Comparison of ENCODE assay signal across 7 mouse cellular contexts in genomic region chr6:118066199-118067081, GRCm38 (mm10). TPM values are rescaled to one million over a fixed set of nuclear protein-coding genes. Genes with fewer than 3 reads are reported as not detected.
DNase-seq lines count a peak whose midpoint lies in the region; ATAC-seq and TF ChIP-seq lines count a peak whose summit lies in the region.

No protein-coding gene starts in this region.

- DNase-seq in CH12.LX (ENCODE audit: extremely low read depth) (peak; percentile 4), ZHBTc4 (ENCODE audit: low read depth, low spot score) (peak; percentile 96)
- peak; percentile 35 for DNase-seq in embryonic facial prominence, embryonic 11.5 days (ENCODE audit: low spot score)
- DNase-seq in heart, postnatal 10 days, result peak; percentile 27 to 29
- DNase-seq in left cerebral cortex, adult 18-20 months (ENCODE audit: low spot score in 2 of 2), result peak; percentile 73 to 81
- peak; percentile 86 for DNase-seq in lung, postnatal 36 days
- peak; percentile 72 to 86 for DNase-seq in right cerebral cortex, postnatal 10 days (ENCODE audit: low spot score in 2 of 2)

- peaks cover 0 to 9% of the 10 kb centered on the region in 2 experiments; a peak in 2 of 4 replicates for H3K4me1 ChIP-seq in CH12.LX (ENCODE audit: control insufficient read depth in 1 of 2, insufficient read depth in 2 of 2)
- peaks cover 2% of the 10 kb centered on the region; the same call in 1 of the 2 replicates for H3K4me1 ChIP-seq in embryonic facial prominence, embryonic 11.5 days (ENCODE audit: control insufficient read depth, insufficient read depth, low read length)

- WGBS in embryonic facial prominence, embryonic 11.5 days, result 2% methylated on average over 40 of the region's 40 CpGs

- peak; percentile 42 for ATAC-seq in embryonic facial prominence, embryonic 11.5 days (replicated peaks; ENCODE audit: insufficient number of reproducible peaks, low FRiP score, low TSS enrichment, low read depth)

- H3K9me3 ChIP-seq in CH12.LX (replicated peaks; ENCODE audit: low read length), result no peaks in the 10 kb centered on the region
- no peaks in the 10 kb centered on the region for H3K9me3 ChIP-seq in embryonic facial prominence, embryonic 11.5 days (replicated peaks; ENCODE audit: control insufficient read depth, low read length)

- TF ChIP-seq CTCF in CH12.LX (conservative IDR thresholded peaks at IDR 0.05 in 1 of 2, IDR thresholded peaks at IDR 0.05 in 1 of 2; ENCODE audit: low read depth in 2 of 2, low read length in 2 of 2), result no peak

- peak overlapping the region; percentile 82 for H3K4me2 ChIP-seq in CH12.LX (ENCODE audit: insufficient read depth, low read depth, poor library complexity, severe bottlenecking)
- peak overlapping the region; percentile 85 for H3K4me2 ChIP-seq in embryonic facial prominence, embryonic 11.5 days (ENCODE audit: low read depth, low read length)

- H3K36me3 ChIP-seq in CH12.LX (replicated peaks in 1 of 2; ENCODE audit: control insufficient read depth in 1 of 2, insufficient read depth in 1 of 2, low read length in 1 of 2), result no peaks in the 10 kb centered on the region
- H3K36me3 ChIP-seq in embryonic facial prominence, embryonic 11.5 days (replicated peaks; ENCODE audit: control insufficient read depth, insufficient read depth, low read depth, low read length), result no peaks in the 10 kb centered on the region

- peak overlapping the region in 1 of 3 experiments; percentile 48 for H3K4me3 ChIP-seq in CH12.LX (replicated peaks in 1 of 3; ENCODE audit: low read depth in 2 of 3, low read length in 2 of 3, poor library complexity in 1 of 3)
- peak overlapping the region; percentile 35 for H3K4me3 ChIP-seq in embryonic facial prominence, embryonic 11.5 days (ENCODE audit: low read depth, low read length)

- no peak overlapping the region for H3K9ac ChIP-seq in CH12.LX (ENCODE audit: insufficient read depth, low read depth)
- H3K9ac ChIP-seq in embryonic facial prominence, embryonic 11.5 days (replicated peaks; ENCODE audit: low read length), result peak overlapping the region; percentile 22; the same call in 1 of the 2 replicates

- in situ Hi-C loops in CH12.LX (cut with MboI; ENCODE audit: low pct_ligation_motif_present, low pct_unique_long_range_greater_than_20kb, low sequenced_read_pairs), result no loop called here

- peaks cover 80% of the 10 kb centered on the region for H3K27me3 ChIP-seq in CH12.LX (replicated peaks)
- peaks cover 19% of the 10 kb centered on the region for H3K27me3 ChIP-seq in embryonic facial prominence, embryonic 11.5 days (ENCODE audit: control insufficient read depth, insufficient read depth, low read length)

- no peaks in the 10 kb centered on the region for H3K79me2 ChIP-seq in CH12.LX (replicated peaks; ENCODE audit: control insufficient read depth, extremely low read depth, insufficient read depth, poor library complexity, severe bottlenecking)

- no peak overlapping the region for H3K27ac ChIP-seq in CH12.LX (ENCODE audit: insufficient read depth, low read depth)
- no peak overlapping the region for H3K27ac ChIP-seq in embryonic facial prominence, embryonic 11.5 days (replicated peaks; ENCODE audit: low read depth, low read length)

- dilution Hi-C loops in CH12.LX (cut with MboI; ENCODE audit: extremely low pct_ligation_motif_present, extremely low pct_unique_long_range_greater_than_20kb, low sequenced_read_pairs), result no loop called here

- TF ChIP-seq RAD21 in CH12.LX (IDR thresholded peaks at IDR 0.05; ENCODE audit: low read depth, low read length), result no peak

- intact Hi-C loops in heart, postnatal 10 days (cut with DNase I), result loop anchor here (5.0 kb wide), 1 partner anchor 311 kb away; no protein-coding TSS in a partner anchor

- no peak for TF ChIP-seq POLR2A in CH12.LX (IDR thresholded peaks at IDR 0.05; ENCODE audit: low read depth, low read length)

- TF ChIP-seq EP300 in CH12.LX (IDR thresholded peaks at IDR 0.05; ENCODE audit: low read length), result no peak

TF ChIP-seq in CH12.LX, 34 proteins besides CTCF, POLR2A, EP300 and RAD21:
- TF ChIP-seq ZNF384 (IDR thresholded peaks at IDR 0.05; ENCODE audit: low read depth, low read length) (no peak), MAZ (IDR thresholded peaks at IDR 0.05; ENCODE audit: low read depth, low read length) (no peak), HCFC1 (IDR thresholded peaks at IDR 0.05; ENCODE audit: low read depth, low read length) (no peak), UBTF (IDR thresholded peaks at IDR 0.05; ENCODE audit: low read depth, low read length) (0 out of 2 replicates have a peak, but pooled peaks have one; percentile 49), E2F4 (IDR thresholded peaks at IDR 0.05; ENCODE audit: insufficient replicate concordance, low read depth, low read length) (no peak), ZC3H11A (IDR thresholded peaks at IDR 0.05; ENCODE audit: low read depth, low read length) (no peak), IRF4 (IDR thresholded peaks at IDR 0.05; ENCODE audit: low read depth, low read length) (0 out of 2 replicates have a peak, but pooled peaks have one; percentile 13), USF2 (conservative IDR thresholded peaks at IDR 0.05; ENCODE audit: low read depth, low read length) (no peak), MAX (IDR thresholded peaks at IDR 0.05; ENCODE audit: low read length) (0 out of 2 replicates have a peak, but pooled peaks have one; percentile 22), KAT2A (IDR thresholded peaks at IDR 0.05; ENCODE audit: insufficient replicate concordance, low read length) (no peak), TBP (conservative IDR thresholded peaks at IDR 0.05; ENCODE audit: low read depth, low read length) (no peak), TCF12 (IDR thresholded peaks at IDR 0.05; ENCODE audit: low read depth, low read length) (0 out of 2 replicates have a peak, but pooled peaks have one; percentile 13), GABPA (IDR thresholded peaks at IDR 0.05; ENCODE audit: insufficient replicate concordance, low read depth, low read length) (no peak), USF1 (IDR thresholded peaks at IDR 0.05; ENCODE audit: low read depth, low read length) (no peak), JUND (conservative IDR thresholded peaks at IDR 0.05; ENCODE audit: low read depth, low read length) (no peak), BHLHE40 (IDR thresholded peaks at IDR 0.05; ENCODE audit: low read depth, low read length) (peak; percentile 25; the same call in 1 of the 2 replicates), ELF1 (IDR thresholded peaks at IDR 0.05; ENCODE audit: low read depth, low read length) (no peak), MYC (IDR thresholded peaks at IDR 0.05; ENCODE audit: low read depth, low read length) (no peak), SIN3A (IDR thresholded peaks at IDR 0.05; ENCODE audit: low read length) (no peak)

RNA-seq across cellular contexts. Expression of gene Rasgef1a, which starts 55.2 kb away (rescaled TPM):
- 0.13 TPM in 1 of 2 replicates, not detected in the other for total RNA-seq in CH12.LX (2012; rRNA removed)
- total RNA-seq in CH12.LX (2014; rRNA removed), result not detected in 2 replicates
- not detected in 2 replicates for polyA plus RNA-seq in CH12.LX (2012; ENCODE audit: insufficient read length, low read depth)
- 0.24 and 0.31 TPM in 2 replicates for polyA plus RNA-seq in embryonic facial prominence, embryonic 11.5 days (2014; fragmentation: Nextera tagmentation; extraction: Ambion mirVana)
- under 1 TPM; 0.10 to 0.37 TPM for total RNA-seq in heart, postnatal 10 days (2021)
- 100 to 1,000 TPM; 201 to 250 TPM for total RNA-seq in left cerebral cortex, adult 18-20 months (2021)

Comparison
In these comparisons a context has a peak if more than half of its experiments do, and no peak if none do; other contexts are left out.
1. DNase-seq: peak in every context shown above with its lines; median percentile 96 in ZHBTc4; 86 in lung, postnatal 36 days; 79 in right cerebral cortex, postnatal 10 days; 77 in left cerebral cortex, adult 18-20 months; 35 in embryonic facial prominence, embryonic 11.5 days; 28 in heart, postnatal 10 days; 4 in CH12.LX.
2. RNA of gene Rasgef1a, which starts 55.2 kb away (total RNA-seq): 201 to 250 TPM in left cerebral cortex, adult 18-20 months; 0.10 to 0.37 TPM in heart, postnatal 10 days and 0.13 TPM in CH12.LX; every median in the first group is over 100 times any median in the second.